Mouse (Mus musculus): ENCODE measurements around the gene Dazap1. TPM values are rescaled to one million over a fixed set of nuclear protein-coding genes. Genes with fewer than 3 reads are reported as not detected.

The Dazap1 gene
- polyA plus RNA-seq, 1 experiment, result 175 TPM

DNA sequence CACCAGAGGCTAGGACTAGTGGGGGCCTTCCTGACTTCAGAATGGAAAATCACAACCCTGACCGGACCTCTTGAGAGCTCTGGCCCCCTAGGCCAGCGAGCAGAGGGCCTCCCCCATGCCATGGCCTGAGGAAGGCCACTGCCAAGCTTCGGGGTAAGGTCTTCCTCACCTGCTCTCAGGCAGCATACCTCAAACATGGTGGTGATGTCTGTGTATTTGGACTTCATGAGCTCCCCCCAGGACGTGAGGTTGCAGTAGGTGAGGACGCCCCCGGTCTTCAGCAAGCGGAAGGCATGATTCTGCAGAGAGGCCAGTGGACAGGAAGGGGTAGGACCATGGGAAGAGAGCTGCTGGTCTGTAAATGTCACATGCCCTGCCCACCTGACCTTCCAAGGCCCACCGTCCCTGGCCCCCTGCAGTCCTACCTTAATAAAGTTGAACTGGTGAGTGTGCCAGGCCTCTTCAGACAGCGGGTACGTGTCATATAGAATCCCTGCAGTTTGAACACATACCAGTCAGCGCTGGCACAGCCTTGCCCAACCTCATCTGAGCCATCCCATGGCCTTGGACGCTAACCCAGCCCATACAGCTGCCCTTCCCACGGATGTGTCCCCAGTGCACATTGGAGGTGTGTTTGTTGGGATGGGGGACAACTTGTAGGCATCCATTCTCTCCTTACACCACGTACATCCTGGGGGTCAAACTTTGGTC, 2.4 kb upstream of the Dazap1 start:
- H3K27me3 ChIP-seq (ENCODE audit: control insufficient read depth, insufficient read depth, low read length, poor library complexity, severe bottlenecking), result no peaks in the 10 kb centered on the region
- TF ChIP-seq POLR2A (IDR thresholded peaks at IDR 0.05; ENCODE audit: insufficient read depth, low read length) (no peak), EP300 (IDR thresholded peaks at IDR 0.05; ENCODE audit: insufficient read depth, low read depth, low read length) (no peak), CTCF (IDR thresholded peaks at IDR 0.05; ENCODE audit: low read depth, low read length) (no peak)
- no peak overlapping the region for H3K9ac ChIP-seq (ENCODE audit: low read depth, poor library complexity, severe bottlenecking)
- H3K4me1 ChIP-seq (ENCODE audit: control insufficient read depth, insufficient read depth, low read length), result no peaks in the 10 kb centered on the region
- no peaks in the 10 kb centered on the region for H3K9me3 ChIP-seq (replicated peaks; ENCODE audit: control insufficient read depth, insufficient read depth, low read length, poor library complexity, severe bottlenecking)
- no peak overlapping the region for H3K4me3 ChIP-seq (ENCODE audit: low read depth, low read length)
- no peak overlapping the region for H3K27ac ChIP-seq (ENCODE audit: insufficient read depth, low read length)
- H3K36me3 ChIP-seq (ENCODE audit: control insufficient read depth, insufficient read depth, low read length, poor library complexity, severe bottlenecking), result peaks cover 4% of the 10 kb centered on the region; the same call in 1 of the 2 replicates

- TF ChIP-seq CTCF (IDR thresholded peaks at IDR 0.05; ENCODE audit: low read depth, low read length) (no peak), EP300 (IDR thresholded peaks at IDR 0.05; ENCODE audit: insufficient read depth, low read depth, low read length) (no peak), POLR2A (IDR thresholded peaks at IDR 0.05; ENCODE audit: insufficient read depth, low read length) (no peak)
- H3K9me3 ChIP-seq (replicated peaks; ENCODE audit: control insufficient read depth, insufficient read depth, low read length, poor library complexity, severe bottlenecking), result no peaks in the 10 kb centered on the region
- H3K36me3 ChIP-seq (ENCODE audit: control insufficient read depth, insufficient read depth, low read length, poor library complexity, severe bottlenecking), result peaks cover 4% of the 10 kb centered on the region; the same call in 1 of the 2 replicates
- no peaks in the 10 kb centered on the region for H3K4me1 ChIP-seq (ENCODE audit: control insufficient read depth, insufficient read depth, low read length)
- no peak overlapping the region for H3K27ac ChIP-seq (ENCODE audit: insufficient read depth, low read length)
- H3K4me3 ChIP-seq (ENCODE audit: low read depth, low read length), result no peak overlapping the region
- H3K9ac ChIP-seq (ENCODE audit: low read depth, poor library complexity, severe bottlenecking), result no peak overlapping the region
- H3K27me3 ChIP-seq (ENCODE audit: control insufficient read depth, insufficient read depth, low read length, poor library complexity, severe bottlenecking), result no peaks in the 10 kb centered on the region
These were observed 1.9 kb upstream of the Dazap1 start for GRCm38 (mm10) chr10:80259463-80259805.

DNA sequence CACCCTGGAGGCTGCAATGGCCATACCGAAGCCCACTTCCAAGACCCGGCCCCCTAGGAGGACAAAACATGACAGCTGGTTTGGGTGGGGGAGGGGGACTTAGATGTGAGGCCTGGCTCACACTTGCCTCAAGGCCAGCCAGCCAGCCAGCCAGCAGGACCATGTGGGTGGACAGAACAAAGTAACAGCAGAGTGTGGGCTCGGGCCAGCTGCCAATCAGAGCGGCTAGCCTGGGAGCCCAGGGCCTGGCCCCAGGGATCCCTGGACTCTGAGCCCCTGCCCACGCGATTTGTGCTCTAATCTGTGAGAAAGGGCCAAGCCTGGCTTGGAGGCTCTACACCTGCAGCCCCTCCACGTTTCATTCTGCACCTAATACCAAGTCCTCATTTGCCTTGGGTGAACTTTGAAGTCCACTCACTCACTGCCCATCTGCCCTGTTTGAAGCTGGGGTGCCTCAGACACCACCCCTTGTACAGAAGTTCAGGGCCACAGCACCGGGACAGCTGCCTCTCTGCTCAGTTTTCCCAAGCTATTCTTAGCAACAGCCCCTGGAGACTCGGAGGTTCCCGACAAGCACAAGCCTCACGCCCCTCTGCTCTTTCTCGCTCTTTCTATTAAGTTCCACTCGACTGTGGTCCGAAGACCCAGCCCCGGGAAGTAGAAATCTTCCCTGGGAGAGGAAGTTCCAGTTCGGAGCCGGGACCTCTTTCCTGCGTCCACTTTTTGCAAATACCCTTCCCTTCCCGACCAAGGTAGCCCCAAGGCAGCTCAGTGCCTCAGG, 1.2 kb upstream of the Dazap1 start:
- peaks cover 4% of the 10 kb centered on the region; the same call in 1 of the 2 replicates for H3K36me3 ChIP-seq (ENCODE audit: control insufficient read depth, insufficient read depth, low read length, poor library complexity, severe bottlenecking)
- H3K9ac ChIP-seq (ENCODE audit: low read depth, poor library complexity, severe bottlenecking), result no peak overlapping the region
- no peak overlapping the region for H3K27ac ChIP-seq (ENCODE audit: insufficient read depth, low read length)
- H3K4me1 ChIP-seq (ENCODE audit: control insufficient read depth, insufficient read depth, low read length), result no peaks in the 10 kb centered on the region
- H3K9me3 ChIP-seq (replicated peaks; ENCODE audit: control insufficient read depth, insufficient read depth, low read length, poor library complexity, severe bottlenecking), result no peaks in the 10 kb centered on the region
- TF ChIP-seq CTCF (IDR thresholded peaks at IDR 0.05; ENCODE audit: low read depth, low read length), result no peak
- peak overlapping the region; percentile 56 for H3K4me3 ChIP-seq (ENCODE audit: low read depth, low read length)
- H3K27me3 ChIP-seq (ENCODE audit: control insufficient read depth, insufficient read depth, low read length, poor library complexity, severe bottlenecking), result no peaks in the 10 kb centered on the region

GRCm38 (mm10) chr10:80261585-80261968, 291 bp downstream of the Dazap1 start:
- 0 out of 2 replicates have a peak overlapping the region, but pooled peaks have one; percentile 33 for H3K27ac ChIP-seq (ENCODE audit: insufficient read depth, low read length)
- H3K9me3 ChIP-seq (replicated peaks; ENCODE audit: control insufficient read depth, insufficient read depth, low read length, poor library complexity, severe bottlenecking), result no peaks in the 10 kb centered on the region
- TF ChIP-seq EP300 (IDR thresholded peaks at IDR 0.05; ENCODE audit: insufficient read depth, low read depth, low read length) (no peak), CTCF (IDR thresholded peaks at IDR 0.05; ENCODE audit: low read depth, low read length) (no peak), POLR2A (IDR thresholded peaks at IDR 0.05; ENCODE audit: insufficient read depth, low read length) (peak; percentile 94)
- peak overlapping the region; percentile 70 for H3K4me3 ChIP-seq (ENCODE audit: low read depth, low read length)
- H3K27me3 ChIP-seq (ENCODE audit: control insufficient read depth, insufficient read depth, low read length, poor library complexity, severe bottlenecking), result no peaks in the 10 kb centered on the region
- H3K9ac ChIP-seq (ENCODE audit: low read depth, poor library complexity, severe bottlenecking), result peak overlapping the region; percentile 26
- no peaks in the 10 kb centered on the region for H3K4me1 ChIP-seq (ENCODE audit: control insufficient read depth, insufficient read depth, low read length)
- H3K36me3 ChIP-seq (ENCODE audit: control insufficient read depth, insufficient read depth, low read length, poor library complexity, severe bottlenecking), result peaks cover 2% of the 10 kb centered on the region; the same call in 1 of the 2 replicates

- TF ChIP-seq CTCF (IDR thresholded peaks at IDR 0.05; ENCODE audit: low read depth, low read length) (no peak), POLR2A (IDR thresholded peaks at IDR 0.05; ENCODE audit: insufficient read depth, low read length) (no peak), EP300 (IDR thresholded peaks at IDR 0.05; ENCODE audit: insufficient read depth, low read depth, low read length) (no peak)
- H3K36me3 ChIP-seq (ENCODE audit: control insufficient read depth, insufficient read depth, low read length, poor library complexity, severe bottlenecking), result peaks cover 3% of the 10 kb centered on the region
- H3K4me1 ChIP-seq (ENCODE audit: control insufficient read depth, insufficient read depth, low read length), result no peaks in the 10 kb centered on the region
- no peaks in the 10 kb centered on the region for H3K9me3 ChIP-seq (replicated peaks; ENCODE audit: control insufficient read depth, insufficient read depth, low read length, poor library complexity, severe bottlenecking)
- peak overlapping the region; percentile 26 for H3K9ac ChIP-seq (ENCODE audit: low read depth, poor library complexity, severe bottlenecking)
- peak overlapping the region; percentile 70; the same call in 1 of the 2 replicates for H3K4me3 ChIP-seq (ENCODE audit: low read depth, low read length)
- no peak overlapping the region for H3K27ac ChIP-seq (ENCODE audit: insufficient read depth, low read length)
- no peaks in the 10 kb centered on the region for H3K27me3 ChIP-seq (ENCODE audit: control insufficient read depth, insufficient read depth, low read length, poor library complexity, severe bottlenecking)
These were observed 883 bp downstream of the Dazap1 start for GRCm38 (mm10) chr10:80262169-80262568.

Measured in ES-Bruce4 (cell line).